Mouse (Mus musculus) kidney, postnatal 10 days (tissue): ENCODE measurements around the gene Galnt15.

Experiments
- DNase-seq: peaks from one replicate; pipeline ENCODE4 v3.0.0; 2021; ENCODE audit warnings: mixed read lengths

Gene Galnt15

GRCm38 (mm10) chr14:32028681-32029091, at the start of gene Galnt15:
Gene Galnt15, plus strand, starts transcription at chr14:32028989.
- peak; percentile 39 for DNase-seq

GRCm38 (mm10) chr14:31994021-31994420, 34.8 kb upstream of the Galnt15 start:
- no peak for DNase-seq

GRCm38 (mm10) chr14:32000941-32001340, 27.8 kb upstream of the Galnt15 start:
- no peak for DNase-seq

- no peak for DNase-seq
Observed at GRCm38 (mm10) chr14:32002502-32003338, 26.1 kb upstream of the Galnt15 start.

DNA sequence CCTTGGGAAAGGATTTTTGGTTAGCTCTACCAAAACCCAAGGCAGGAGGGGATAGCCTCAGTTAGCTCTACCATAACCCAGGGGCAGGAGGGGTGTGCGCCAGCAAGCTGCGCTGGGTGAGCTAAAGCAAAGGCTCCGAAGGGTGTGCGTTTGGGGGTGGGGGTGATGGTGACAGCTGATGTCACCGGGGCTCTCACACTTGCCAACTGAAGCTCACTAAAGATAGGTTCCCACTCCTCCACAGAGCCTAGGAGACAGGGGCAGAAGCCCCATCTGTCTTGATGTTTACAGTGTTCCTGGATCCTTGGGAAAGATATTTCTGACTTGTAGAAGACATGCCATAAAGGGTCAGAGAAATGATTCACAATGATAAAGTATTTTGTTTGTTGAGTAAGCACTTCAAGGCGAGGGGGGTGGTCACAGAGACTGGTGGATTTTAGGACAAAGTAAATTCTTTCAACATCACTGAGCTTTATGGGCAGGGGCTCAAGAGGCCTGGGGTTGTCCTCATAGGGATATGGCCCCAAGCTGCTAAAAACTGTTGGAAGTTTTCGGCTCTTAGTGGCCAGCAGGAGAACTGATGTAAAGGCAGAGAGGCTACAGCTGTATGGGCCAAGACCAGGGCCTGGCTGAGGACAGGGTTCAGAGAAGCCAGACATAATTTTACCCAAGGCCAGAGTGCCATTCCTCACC, 24.7 kb upstream of the Galnt15 start:
- no peak for DNase-seq

- peak; percentile 43 for DNase-seq
Observed at GRCm38 (mm10) chr14:32005673-32006261, 23.0 kb upstream of the Galnt15 start.

GRCm38 (mm10) chr14:32007654-32008335, 21.0 kb upstream of the Galnt15 start:
- DNase-seq, result no peak

- DNase-seq, result no peak
Observed at GRCm38 (mm10) chr14:32009715-32010114, 19.1 kb upstream of the Galnt15 start.

GRCm38 (mm10) chr14:32011547-32012304, 17.1 kb upstream of the Galnt15 start:
- no peak for DNase-seq

DNA sequence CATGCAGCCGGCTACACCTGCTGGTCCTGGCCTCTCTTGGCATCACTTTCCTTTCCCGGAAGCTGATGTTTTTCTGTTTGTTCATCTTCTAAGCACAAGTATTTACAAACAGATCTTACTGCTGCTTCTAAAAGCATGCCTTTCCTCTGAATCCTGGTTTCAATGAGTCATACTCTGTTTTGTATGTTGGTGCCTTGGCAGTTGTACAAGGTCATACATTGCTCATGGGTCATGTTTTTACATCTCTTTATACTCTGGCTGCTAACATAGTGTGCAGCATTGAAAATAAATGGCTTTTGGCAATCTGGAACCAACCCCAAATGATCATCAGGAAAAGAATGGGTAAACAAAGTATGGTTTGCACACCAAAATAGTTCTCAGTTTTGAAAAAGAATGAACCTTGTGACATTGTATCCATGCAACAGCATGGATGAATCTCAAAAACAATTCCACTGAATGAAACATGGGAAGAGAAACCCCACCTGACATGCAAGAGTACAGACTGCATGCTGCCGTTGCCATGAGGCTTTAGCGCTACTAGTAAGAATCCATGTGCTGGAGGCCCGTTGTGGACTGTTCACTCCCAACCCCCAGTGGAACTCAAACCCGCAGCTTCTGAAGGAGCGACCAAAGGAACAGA, 13.5 kb upstream of the Galnt15 start:
- DNase-seq, result peak; percentile 30

DNA sequence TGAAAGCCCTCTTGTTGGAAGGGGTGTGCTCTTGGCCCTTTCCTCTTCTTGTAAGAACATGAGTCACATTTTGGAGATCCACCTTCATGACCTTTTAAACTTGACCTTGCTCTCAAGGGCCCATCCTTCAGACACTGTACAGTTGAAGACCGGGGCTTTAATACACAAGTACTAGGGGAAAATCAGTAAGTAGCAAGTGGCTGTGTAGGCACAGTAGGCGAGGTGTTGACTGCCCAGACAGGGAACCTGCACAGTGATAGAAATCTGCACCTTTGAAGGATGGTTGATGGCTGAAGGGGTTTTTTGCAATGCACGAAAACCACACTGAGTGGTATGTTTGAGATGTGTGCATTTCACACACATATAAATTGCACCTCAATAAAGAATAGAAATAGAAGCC, 12.3 kb upstream of the Galnt15 start:
- no peak for DNase-seq

DNA sequence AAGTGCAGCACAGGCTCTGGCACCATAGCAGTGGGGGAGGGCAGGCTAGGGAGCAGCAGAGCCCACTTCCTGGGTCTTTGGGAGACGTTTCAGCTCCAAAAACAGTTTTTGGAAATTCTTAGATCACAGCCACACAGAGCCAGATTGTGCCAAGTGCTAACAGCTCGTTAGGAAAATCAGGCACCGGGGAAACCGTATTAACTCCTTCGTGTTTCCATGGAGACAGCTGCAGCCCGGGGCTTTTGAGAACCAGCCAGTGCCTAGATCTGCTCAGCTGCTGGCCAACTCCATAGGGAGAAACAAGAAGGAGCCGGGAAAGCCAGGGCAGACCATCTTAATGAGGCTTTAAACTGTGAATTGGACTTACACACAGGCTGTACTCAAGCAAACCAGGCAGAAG, 11.9 kb upstream of the Galnt15 start:
- peak; percentile 44 for DNase-seq

GRCm38 (mm10) chr14:32017448-32017847, 11.3 kb upstream of the Galnt15 start:
- no peak for DNase-seq

- DNase-seq, result no peak
Observed at GRCm38 (mm10) chr14:32019091-32019490, 9.7 kb upstream of the Galnt15 start.

GRCm38 (mm10) chr14:32021967-32022366, 6.8 kb upstream of the Galnt15 start:
- DNase-seq, result no peak

DNA sequence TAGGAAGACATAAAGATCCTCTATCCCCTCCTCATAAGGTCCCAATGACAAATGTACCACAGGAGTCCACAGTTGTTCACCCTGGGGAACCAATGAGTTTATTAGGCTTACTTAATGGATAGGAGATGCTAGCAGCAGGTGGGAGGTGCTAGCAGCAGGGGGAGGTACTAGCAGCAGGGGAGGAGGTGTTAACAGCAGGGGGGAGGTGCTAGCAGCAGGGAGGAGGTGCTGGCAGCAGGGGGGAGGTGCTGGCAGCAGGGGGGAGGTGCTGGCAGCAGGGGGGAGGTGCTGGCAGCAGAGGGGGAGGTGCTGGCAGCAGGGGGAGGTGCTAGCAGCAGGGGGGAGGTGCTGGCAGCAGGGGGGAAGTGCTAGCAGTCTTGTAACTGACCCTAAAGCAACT, 6.3 kb upstream of the Galnt15 start:
- DNase-seq, result no peak

DNA sequence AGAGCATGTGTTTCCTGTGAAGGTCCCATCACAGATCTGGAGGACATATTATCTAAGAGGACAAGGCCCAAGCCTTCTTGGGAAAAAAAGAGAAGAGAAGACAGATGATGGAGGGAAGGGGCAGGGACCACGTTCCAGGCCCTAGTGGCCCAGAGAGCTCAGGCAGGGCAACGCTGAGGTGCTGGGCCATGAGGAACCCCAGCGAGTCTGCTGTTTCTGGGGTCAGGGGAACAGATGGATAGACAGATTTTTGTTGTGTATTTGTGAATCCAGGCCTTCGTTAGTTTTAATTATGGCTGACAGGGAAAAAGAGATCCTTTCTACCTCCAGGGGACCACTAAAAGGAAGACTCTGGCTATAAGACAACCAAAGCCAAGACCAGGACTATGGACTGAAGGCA, 4.9 kb upstream of the Galnt15 start:
- no peak for DNase-seq

GRCm38 (mm10) chr14:32027218-32027617, 1.6 kb upstream of the Galnt15 start:
- DNase-seq, result no peak

- peak; percentile 24 for DNase-seq
Observed at GRCm38 (mm10) chr14:32029411-32029992, 713 bp downstream of the Galnt15 start.

DNA sequence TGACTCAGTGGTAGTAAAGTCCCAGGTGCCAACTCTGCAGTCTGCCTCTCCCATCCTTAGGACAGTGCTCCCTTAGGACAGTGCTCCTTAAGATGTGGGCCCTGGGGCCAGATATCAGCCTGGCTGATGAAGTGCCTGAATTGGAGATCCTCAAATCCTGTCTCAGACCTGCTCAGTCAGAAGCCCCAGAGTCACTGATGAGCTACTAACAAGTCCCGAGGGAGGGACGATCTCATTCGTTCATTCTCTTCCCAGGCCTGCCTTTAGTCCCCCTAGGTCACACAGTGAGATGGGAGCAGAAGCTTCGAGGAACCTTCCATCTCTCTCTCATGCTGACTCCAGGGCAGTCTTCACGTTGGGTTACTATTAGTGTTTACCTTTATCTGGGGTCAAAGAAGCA, 1.3 kb downstream of the Galnt15 start:
- no peak for DNase-seq

- peak; percentile 82 for DNase-seq
Observed at GRCm38 (mm10) chr14:32032522-32032921, 3.7 kb downstream of the Galnt15 start.

- no peak for DNase-seq
Observed at GRCm38 (mm10) chr14:32036482-32036881, 7.7 kb downstream of the Galnt15 start.
